Mouse (Mus musculus) hindbrain, postnatal 0 days (tissue): ENCODE results near the gene Creld1. TPM values are rescaled to one million over a fixed set of nuclear protein-coding genes. Genes with fewer than 3 reads are reported as not detected.
A peak's percentile ranks its signal among the peaks of the same experiment; 100 is the strongest.

Experiments used
- ATAC-seq: fragments of 200-750 bp; cut with Nextera tagmentation; 2 replicates; pipeline ENCODE4 v1.8.0; 2017; ENCODE audit warnings: mild to moderate bottlenecking, moderate TSS enrichment, moderate library complexity
- DNase-seq: peaks from one replicate; pipeline ENCODE4 v3.0.0-alpha.2; 2015; ENCODE audit warnings: low spot score
- H3K27ac ChIP-seq: fragments of 300-500 bp; sonication (generic); 2 replicates; pipeline ENCODE4 v1.5.1; 2014; ENCODE audit warnings: mild to moderate bottlenecking
- H3K27me3 ChIP-seq: fragments of 300-500 bp; sonication (generic); 2 replicates; pipeline ENCODE4 v1.6.1; 2014; ENCODE audit warnings: low read length, mixed read lengths; ENCODE audit not compliant: insufficient read depth
- H3K36me3 ChIP-seq: fragments of 300-500 bp; sonication (generic); 2 replicates; pipeline ENCODE4 v1.6.1; 2014; ENCODE audit warnings: low read length, mixed read lengths; ENCODE audit not compliant: insufficient read depth
- H3K4me1 ChIP-seq: fragments of 300-500 bp; sonication (generic); 2 replicates; pipeline ENCODE4 v1.6.1; 2014; ENCODE audit warnings: antibody characterized with exemption, low read length, mixed read lengths; ENCODE audit not compliant: insufficient read depth
- H3K4me2 ChIP-seq: fragments of 300-500 bp; sonication (generic); 2 replicates; pipeline ENCODE4 v1.6.1; 2014; ENCODE audit warnings: low read depth, mild to moderate bottlenecking, low read length, moderate library complexity, mixed read lengths
- H3K4me3 ChIP-seq: fragments of 300-500 bp; sonication (generic); 2 replicates; pipeline ENCODE4 v1.5.1; 2014; ENCODE audit warnings: low read length
- H3K9ac ChIP-seq: fragments of 300-500 bp; sonication (generic); replicated peaks from 2 replicates; pipeline ENCODE4 v1.6.1; 2014; ENCODE audit warnings: mild to moderate bottlenecking, low read length, moderate library complexity, mixed read lengths
- H3K9me3 ChIP-seq: fragments of 300-500 bp; sonication (generic); 2 replicates; pipeline ENCODE4 v1.6.1; 2016; ENCODE audit warnings: low read length, mixed read lengths
- CTCF ChIP-seq: IDR thresholded peaks from 2 replicates; pipeline ENCODE4 v1.5.1; 2016; ENCODE audit warnings: antibody characterized with exemption, control low read depth, low read depth
- WGBS: fragments of 180-500 bp; shearing (Covaris S2); extraction: QIAGEN DNeasy Blood & Tissue Kit; methylation state at CpG from one replicate; pipeline ENCODE4 v1.1.7; 2014; 5-methylcytosine and 5-hydroxymethylcytosine counted together
- polyA plus RNA-seq: library from polyadenylated mRNA; unstranded; fragments of >200 nt; fragmentation: Nextera tagmentation; extraction: Ambion mirVana; gene quantifications from 2 replicates; pipeline ENCODE4 v1.2.1, GENCODE M21; 2015
- total RNA-seq: library from RNA; depleted of rRNA; stranded (reverse); fragments of >200 nt; gene quantifications from 2 replicates; pipeline ENCODE4 v1.2.3, GENCODE M21; 2014

Gene Creld1
- total and polyA plus RNA-seq, 2 experiments from 2014 or later, result 41.6 to 60.2 TPM

GRCm38 (mm10) chr6:113501388-113502084, 18.4 kb downstream of the Creld1 start, which contains the start of gene Prrt3:
TSS of gene Prrt3 (minus strand) at chr6:113501931.
- WGBS, result 2% methylated on average over 32 of the region's 32 CpGs

DNA sequence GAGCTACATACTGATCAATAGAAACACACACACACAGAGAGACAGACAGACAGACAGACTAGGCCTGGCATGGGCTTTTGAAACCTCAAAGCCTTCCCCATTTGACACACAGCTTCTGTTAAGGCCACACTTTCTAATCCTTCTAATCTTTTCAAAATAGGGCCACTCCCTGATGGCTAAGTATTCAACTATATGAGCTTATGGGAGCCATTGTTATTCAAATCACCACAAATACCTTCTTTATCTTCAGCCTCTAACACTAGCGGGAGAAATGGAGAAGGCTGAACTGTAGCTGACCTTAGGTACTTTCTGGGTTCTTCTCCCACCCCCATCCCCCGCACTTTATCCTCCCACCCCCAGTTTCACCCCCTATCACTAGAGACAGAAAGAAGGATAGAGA, 19.7 kb downstream of the Creld1 start:
- Histone ChIP-seq H3K9ac (no peak overlapping the region), H3K4me3 (no peak overlapping the region), H3K9me3 (no peaks in the 10 kb centered on the region), H3K4me2 (no peak overlapping the region), H3K27me3 (no peaks in the 10 kb centered on the region), H3K36me3 (no peaks in the 10 kb centered on the region), H3K4me1 (no peaks in the 10 kb centered on the region), H3K27ac (no peak overlapping the region)
- no peak for ATAC-seq
- 67% methylated on average over 2 of the region's 2 CpGs for WGBS
- no peak for TF ChIP-seq CTCF
- no peak for DNase-seq

More at GRCm38 (mm10) chr6:113501388-113502084, 18.4 kb downstream of the Creld1 start, which contains the start of gene Prrt3:
- H3K9me3 ChIP-seq, result no peaks in the 10 kb centered on the region
- no peaks in the 10 kb centered on the region for H3K4me1 ChIP-seq
- peak within 1 kb of the TSS; percentile 52 for H3K4me3 ChIP-seq
- H3K9ac ChIP-seq, result peak within 1 kb of the TSS; percentile 62
- ATAC-seq (peak; percentile 90), DNase-seq (peak; percentile 85)
- no peak for TF ChIP-seq CTCF
- H3K4me2 ChIP-seq, result peak within 1 kb of the TSS; percentile 61
- no peaks in the 10 kb centered on the region for H3K27me3 ChIP-seq
- no peaks in the 10 kb centered on the region for H3K36me3 ChIP-seq
- peak within 1 kb of the TSS; percentile 62; the same call in 1 of the 2 replicates for H3K27ac ChIP-seq

GRCm38 (mm10) chr6:113505689-113506088, 22.6 kb downstream of the Creld1 start:
- no peak overlapping the region for H3K27ac ChIP-seq
- H3K4me1 ChIP-seq, result no peaks in the 10 kb centered on the region
- H3K27me3 ChIP-seq, result no peaks in the 10 kb centered on the region
- no peak for ATAC-seq
- H3K4me2 ChIP-seq, result no peak overlapping the region
- WGBS, result 77% methylated on average over 1 of the region's 1 CpGs
- DNase-seq, result no peak
- no peak for TF ChIP-seq CTCF
- no peaks in the 10 kb centered on the region for H3K36me3 ChIP-seq
- no peaks in the 10 kb centered on the region for H3K9me3 ChIP-seq
- no peak overlapping the region for H3K4me3 ChIP-seq
- H3K9ac ChIP-seq, result no peak overlapping the region

GRCm38 (mm10) chr6:113507130-113507529, 24.0 kb downstream of the Creld1 start:
- DNase-seq, result no peak
- no peaks in the 10 kb centered on the region for H3K9me3 ChIP-seq
- H3K4me1 ChIP-seq, result no peaks in the 10 kb centered on the region
- no peak overlapping the region for H3K27ac ChIP-seq
- no peak for ATAC-seq
- H3K9ac ChIP-seq, result no peak overlapping the region
- H3K27me3 ChIP-seq, result no peaks in the 10 kb centered on the region
- H3K36me3 ChIP-seq, result no peaks in the 10 kb centered on the region
- TF ChIP-seq CTCF, result no peak
- no peak overlapping the region for H3K4me3 ChIP-seq
- H3K4me2 ChIP-seq, result no peak overlapping the region

DNA sequence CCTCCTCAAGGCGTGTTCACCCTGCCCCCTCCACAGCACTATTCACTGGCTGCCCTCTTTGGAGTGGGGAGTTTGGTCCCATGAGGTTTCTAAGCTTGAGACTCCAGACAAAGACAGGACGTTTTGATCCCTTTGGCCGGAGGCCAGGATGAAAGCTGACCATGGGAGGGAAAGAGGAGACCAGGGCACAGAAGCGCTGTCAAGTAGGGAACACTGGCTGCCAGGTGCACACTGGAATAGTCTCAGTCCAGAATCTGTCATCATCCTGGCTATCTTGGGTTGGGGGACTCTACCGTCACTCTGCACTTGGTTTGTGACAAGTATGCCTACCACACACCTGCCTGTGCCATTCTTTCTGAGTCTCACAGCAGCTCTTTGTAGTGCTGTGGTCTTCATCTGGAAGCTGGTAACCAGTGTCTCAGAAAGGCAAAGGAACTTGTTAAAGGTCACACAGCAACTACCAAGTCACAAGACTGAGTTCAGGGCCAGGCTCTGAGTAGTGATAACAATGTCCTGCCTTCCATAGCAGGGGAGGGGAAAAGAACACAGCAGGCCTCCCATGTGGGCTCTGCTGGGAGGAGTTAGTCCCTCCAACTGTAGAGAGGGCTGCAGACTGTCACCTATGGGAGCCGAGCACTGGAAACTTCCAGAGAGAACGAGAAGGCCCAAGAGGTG, 25.3 kb downstream of the Creld1 start:
- DNase-seq, result peak; percentile 32
- H3K36me3 ChIP-seq, result no peaks in the 10 kb centered on the region
- no peak for TF ChIP-seq CTCF
- H3K9me3 ChIP-seq, result no peaks in the 10 kb centered on the region
- whole genome bisulfite sequencing, result 36% methylated on average over 7 of the region's 7 CpGs
- H3K27ac ChIP-seq, result peak overlapping the region; percentile 59
- H3K4me1 ChIP-seq, result no peaks in the 10 kb centered on the region
- H3K9ac ChIP-seq, result no peak overlapping the region
- H3K4me3 ChIP-seq, result no peak overlapping the region
- no peak overlapping the region for H3K4me2 ChIP-seq
- ATAC-seq, result peak; percentile 48
- no peaks in the 10 kb centered on the region for H3K27me3 ChIP-seq

GRCm38 (mm10) chr6:113508947-113509280, 25.8 kb downstream of the Creld1 start:
- no peak for TF ChIP-seq CTCF
- H3K4me1 ChIP-seq, result no peaks in the 10 kb centered on the region
- WGBS, result 38% methylated on average over 5 of the region's 5 CpGs
- H3K9me3 ChIP-seq, result no peaks in the 10 kb centered on the region
- H3K4me2 ChIP-seq, result no peak overlapping the region
- ATAC-seq (peak; percentile 79), DNase-seq (peak; percentile 51)
- H3K4me3 ChIP-seq, result no peak overlapping the region
- peak overlapping the region; percentile 59 for H3K27ac ChIP-seq
- no peak overlapping the region for H3K9ac ChIP-seq
- no peaks in the 10 kb centered on the region for H3K27me3 ChIP-seq
- H3K36me3 ChIP-seq, result 0 out of 2 replicates have a peak, but pooled peaks cover 4% of the 10 kb centered on the region

DNA sequence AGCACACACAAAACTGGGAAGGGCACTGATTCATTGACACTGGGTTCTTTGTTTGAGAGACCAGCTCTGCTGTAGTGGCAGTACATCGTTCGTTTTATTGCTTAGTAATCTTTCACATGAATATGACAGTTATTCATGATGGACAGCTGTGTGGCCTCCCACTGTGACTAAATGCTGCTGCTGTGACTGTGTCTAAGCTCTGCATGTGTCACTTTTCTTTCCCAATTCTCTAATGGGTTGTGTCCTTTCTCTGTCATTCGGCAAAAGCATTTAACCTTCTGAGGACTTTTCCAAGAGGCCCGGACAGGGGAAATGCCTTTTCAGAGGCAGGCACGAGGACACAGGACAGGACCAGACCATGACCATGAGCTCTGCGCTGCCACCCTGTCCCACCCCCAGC, 30.8 kb downstream of the Creld1 start:
- H3K9me3 ChIP-seq, result no peaks in the 10 kb centered on the region

More for the DNA sequence above, 30.8 kb downstream of the Creld1 start:
- Histone ChIP-seq H3K36me3 (peaks cover 52% of the 10 kb centered on the region), H3K9ac (no peak overlapping the region), H3K27ac (no peak overlapping the region), H3K4me1 (no peaks in the 10 kb centered on the region), H3K27me3 (no peaks in the 10 kb centered on the region), H3K4me3 (no peak overlapping the region), H3K4me2 (no peak overlapping the region)
- DNase-seq (no peak), ATAC-seq (no peak)
- TF ChIP-seq CTCF, result no peak
- WGBS, result 81% methylated on average over 6 of the region's 6 CpGs
